Mouse (Mus musculus) intestine, embryonic 14.5 days (tissue): Measurements from ENCODE around the gene Snap91. TPM values are rescaled to one million over a fixed set of nuclear protein-coding genes. Genes with fewer than 3 reads are reported as not detected.

Experiments used
- ATAC-seq: fragments of 200-750 bp; cut with Nextera tagmentation; replicated peaks from 2 replicates; pipeline ENCODE4 v1.8.0; 2017; ENCODE audit warnings: low read depth, moderate number of reproducible peaks, moderate TSS enrichment, moderate library complexity; ENCODE audit not compliant: low FRiP score, low TSS enrichment
- DNase-seq: peaks from one replicate; pipeline ENCODE4 v3.0.0-alpha.2; 2018; ENCODE audit warnings: low spot score
- H3K27ac ChIP-seq: fragments of 300-500 bp; sonication (generic); 2 replicates; pipeline ENCODE4 v1.5.1; 2014; ENCODE audit warnings: low read depth, mild to moderate bottlenecking, control low read depth
- H3K27me3 ChIP-seq: fragments of 300-500 bp; sonication (generic); replicated peaks from 2 replicates; pipeline ENCODE4 v1.6.1; 2014; ENCODE audit warnings: low read length, control low read depth; ENCODE audit not compliant: control insufficient read depth, insufficient read depth
- H3K36me3 ChIP-seq: fragments of 300-500 bp; sonication (generic); 2 replicates; pipeline ENCODE4 v1.6.1; 2014; ENCODE audit warnings: low read length, control low read depth; ENCODE audit not compliant: control insufficient read depth, insufficient read depth
- H3K4me1 ChIP-seq: fragments of 300-500 bp; sonication (generic); replicated peaks from 2 replicates; pipeline ENCODE4 v1.6.1; 2014; ENCODE audit warnings: low read length, control low read depth, mixed read lengths; ENCODE audit not compliant: control insufficient read depth, insufficient read depth
- H3K4me2 ChIP-seq: fragments of 300-500 bp; sonication (generic); 2 replicates; pipeline ENCODE4 v1.6.1; 2014; ENCODE audit warnings: low read length
- H3K4me3 ChIP-seq: fragments of 300-500 bp; sonication (generic); 2 replicates; pipeline ENCODE4 v1.5.1; 2014; ENCODE audit warnings: low read depth, low read length, control low read depth, mixed read lengths
- H3K9ac ChIP-seq: fragments of 300-500 bp; sonication (generic); 2 replicates; pipeline ENCODE4 v1.6.1; 2014; ENCODE audit warnings: mild to moderate bottlenecking, low read length
- H3K9me3 ChIP-seq: fragments of 300-500 bp; sonication (generic); 2 replicates; pipeline ENCODE4 v1.6.1; 2016; ENCODE audit warnings: low read length, control low read depth; ENCODE audit not compliant: control insufficient read depth
- WGBS: fragments of 180-500 bp; shearing (Covaris S2); extraction: QIAGEN DNeasy Blood & Tissue Kit; methylation state at CpG from one replicate; pipeline ENCODE4 v1.1.7; 2014; 5-methylcytosine and 5-hydroxymethylcytosine counted together
- polyA plus RNA-seq: library from polyadenylated mRNA; unstranded; fragments of >200 nt; fragmentation: Nextera tagmentation; extraction: Ambion mirVana; gene quantifications from 2 replicates; pipeline ENCODE4 v1.2.1, GENCODE M21; 2014

Gene Snap91
- polyA plus RNA-seq, 1 experiment from 2014 or later, result 4.1 TPM

GRCm38 (mm10) chr9:86778212-86778611 is 102.2 kb downstream of the Snap91 start:
- DNase-seq, result no peak
- H3K27me3 ChIP-seq, result no peaks in the 10 kb centered on the region
- H3K4me2 ChIP-seq, result no peak overlapping the region
- H3K36me3 ChIP-seq, result no peaks in the 10 kb centered on the region
- H3K4me1 ChIP-seq, result no peaks in the 10 kb centered on the region
- no peak for ATAC-seq
- no peak overlapping the region for H3K9ac ChIP-seq
- no peaks in the 10 kb centered on the region for H3K9me3 ChIP-seq
- H3K4me3 ChIP-seq, result no peak overlapping the region
- WGBS, result 61% methylated on average over 4 of the region's 4 CpGs
- no peak overlapping the region for H3K27ac ChIP-seq

DNA sequence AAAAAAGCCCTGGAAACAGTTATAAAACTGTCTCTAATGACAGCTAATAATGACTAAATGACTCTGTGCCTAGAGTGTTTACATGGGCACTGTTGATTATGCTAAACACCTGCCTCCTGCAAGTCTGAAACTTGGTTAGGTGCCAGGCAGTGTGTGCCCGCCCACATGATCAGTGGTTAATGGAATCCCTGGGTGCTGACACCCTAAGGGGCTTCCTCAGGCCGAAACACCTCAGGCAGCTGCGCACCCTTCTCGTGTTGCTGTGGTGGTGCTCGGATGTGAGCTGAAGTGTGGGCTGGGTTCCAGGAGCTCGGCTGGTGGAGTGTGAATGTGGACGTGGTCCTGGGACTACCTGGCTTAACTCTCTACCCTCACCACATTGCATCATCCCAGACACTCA is 103.1 kb downstream of the Snap91 start:
- no peaks in the 10 kb centered on the region for H3K4me1 ChIP-seq
- ATAC-seq (0 out of 2 replicates have a peak, but pooled peaks have one; percentile 19), DNase-seq (peak; percentile 48)
- 39% methylated on average over 7 of the region's 7 CpGs for WGBS
- no peak overlapping the region for H3K27ac ChIP-seq
- no peak overlapping the region for H3K4me3 ChIP-seq
- H3K36me3 ChIP-seq, result no peaks in the 10 kb centered on the region
- no peak overlapping the region for H3K9ac ChIP-seq
- no peak overlapping the region for H3K4me2 ChIP-seq
- no peaks in the 10 kb centered on the region for H3K9me3 ChIP-seq
- no peaks in the 10 kb centered on the region for H3K27me3 ChIP-seq

DNA sequence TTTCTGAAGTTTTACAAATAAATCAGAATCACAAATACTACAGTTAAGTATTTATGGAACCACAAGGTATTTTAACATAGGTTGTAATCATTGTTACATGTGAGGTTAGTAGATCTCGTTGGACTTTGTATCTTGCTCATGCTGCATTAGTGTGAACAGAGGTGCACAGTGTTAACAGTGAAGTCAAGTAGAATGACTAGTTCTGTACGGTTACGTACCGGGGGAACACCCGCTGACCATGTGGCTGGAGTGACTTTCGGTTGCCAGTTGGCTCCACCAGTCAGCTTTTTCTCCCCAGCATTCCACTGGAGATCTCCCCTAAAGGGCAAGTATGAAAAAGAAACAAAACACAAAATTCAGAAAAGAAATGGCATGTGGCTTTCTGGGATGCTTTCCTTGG is 105.1 kb downstream of the Snap91 start:
- Histone ChIP-seq H3K36me3 (no peaks in the 10 kb centered on the region), H3K9ac (no peak overlapping the region), H3K4me1 (no peaks in the 10 kb centered on the region), H3K4me2 (no peak overlapping the region), H3K4me3 (no peak overlapping the region), H3K27me3 (no peaks in the 10 kb centered on the region), H3K9me3 (no peaks in the 10 kb centered on the region), H3K27ac (no peak overlapping the region)
- DNase-seq (no peak), ATAC-seq (no peak)
- WGBS, result 96% methylated on average over 6 of the region's 6 CpGs

DNA sequence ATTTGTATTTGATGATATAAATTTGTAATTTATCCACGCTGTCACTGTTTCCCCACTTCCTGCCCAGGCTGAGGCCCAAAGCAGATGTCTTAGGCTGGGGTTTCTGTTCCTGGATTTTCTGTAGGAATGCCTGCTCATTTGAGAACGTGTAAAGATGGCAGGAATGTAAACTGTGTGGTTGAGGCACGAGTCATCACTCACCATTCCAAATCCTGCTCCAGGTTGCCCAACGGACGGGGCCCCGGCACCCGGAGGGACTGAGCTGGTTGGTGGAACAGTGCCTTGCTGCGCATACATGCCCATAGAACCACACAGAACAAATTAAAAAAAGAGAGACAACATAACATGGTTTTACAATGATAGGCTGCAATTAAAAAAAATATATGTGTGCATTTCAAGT is 106.5 kb downstream of the Snap91 start:
- ATAC-seq (no peak), DNase-seq (peak; percentile 31)
- H3K27ac ChIP-seq, result no peak overlapping the region
- 62% methylated on average over 8 of the region's 8 CpGs for WGBS
- H3K4me3 ChIP-seq, result no peak overlapping the region
- H3K9ac ChIP-seq, result no peak overlapping the region
- H3K9me3 ChIP-seq, result no peaks in the 10 kb centered on the region
- no peaks in the 10 kb centered on the region for H3K36me3 ChIP-seq
- no peaks in the 10 kb centered on the region for H3K4me1 ChIP-seq
- no peaks in the 10 kb centered on the region for H3K27me3 ChIP-seq
- H3K4me2 ChIP-seq, result no peak overlapping the region

DNA sequence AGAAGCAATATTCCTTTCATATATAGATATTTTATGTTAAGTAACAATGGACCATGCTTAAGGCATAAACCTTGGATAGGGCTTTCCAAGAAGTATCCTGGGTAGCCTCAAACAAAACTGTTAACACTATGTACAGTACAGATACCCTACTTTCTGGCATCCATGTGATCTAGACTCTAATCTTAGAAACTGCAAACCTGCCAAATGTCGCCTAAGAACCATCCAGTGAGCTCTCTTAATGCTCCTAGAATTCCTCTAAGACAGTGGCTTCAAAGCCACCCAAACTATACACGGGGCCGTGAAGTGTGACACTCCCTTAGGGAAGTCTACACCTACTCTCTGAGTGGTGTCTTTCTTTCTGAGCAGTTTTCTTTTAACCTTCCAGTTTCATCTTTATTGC is 107.6 kb downstream of the Snap91 start:
- 76% methylated on average over 3 of the region's 3 CpGs for WGBS
- Histone ChIP-seq H3K4me1 (no peaks in the 10 kb centered on the region), H3K9ac (no peak overlapping the region), H3K27me3 (no peaks in the 10 kb centered on the region), H3K27ac (no peak overlapping the region), H3K9me3 (no peaks in the 10 kb centered on the region), H3K36me3 (no peaks in the 10 kb centered on the region), H3K4me2 (no peak overlapping the region), H3K4me3 (no peak overlapping the region)
- DNase-seq (no peak), ATAC-seq (no peak)

GRCm38 (mm10) chr9:86766991-86767390 is 113.5 kb downstream of the Snap91 start:
- DNase-seq, result no peak

DNA sequence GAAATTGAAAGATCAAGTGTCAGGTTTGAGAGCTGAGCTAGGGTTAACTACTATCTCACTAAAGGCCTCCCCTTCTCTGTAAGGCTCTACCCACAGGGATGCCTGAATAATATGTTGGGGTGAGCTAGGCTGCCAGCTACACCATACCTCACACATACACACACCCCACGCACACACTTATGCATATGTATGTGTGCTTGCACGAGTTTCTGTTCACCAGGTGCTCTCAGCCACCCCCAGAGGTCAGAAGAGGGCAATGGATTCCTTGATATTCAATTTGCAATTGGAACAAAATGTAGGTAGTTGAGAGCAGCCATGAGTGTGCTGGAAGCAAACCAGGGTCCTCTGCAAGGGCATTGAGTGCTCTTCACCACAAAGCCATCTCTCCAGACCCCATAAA is 116.5 kb downstream of the Snap91 start:
- Histone ChIP-seq H3K36me3 (no peaks in the 10 kb centered on the region), H3K27me3 (no peaks in the 10 kb centered on the region), H3K9me3 (no peaks in the 10 kb centered on the region), H3K4me3 (no peak overlapping the region), H3K4me1 (no peaks in the 10 kb centered on the region), H3K27ac (no peak overlapping the region), H3K9ac (no peak overlapping the region), H3K4me2 (no peak overlapping the region)
- WGBS, result 72% methylated on average over 2 of the region's 2 CpGs
- DNase-seq (peak; percentile 23), ATAC-seq (no peak)

More at GRCm38 (mm10) chr9:86766991-86767390, 113.5 kb downstream of the Snap91 start:
- WGBS, result 49% methylated on average over 10 of the region's 10 CpGs
- Histone ChIP-seq H3K27ac (no peak overlapping the region), H3K4me2 (no peak overlapping the region), H3K4me1 (no peaks in the 10 kb centered on the region), H3K9me3 (no peaks in the 10 kb centered on the region), H3K4me3 (no peak overlapping the region), H3K27me3 (no peaks in the 10 kb centered on the region), H3K36me3 (no peaks in the 10 kb centered on the region), H3K9ac (no peak overlapping the region)
- ATAC-seq, result no peak

DNA sequence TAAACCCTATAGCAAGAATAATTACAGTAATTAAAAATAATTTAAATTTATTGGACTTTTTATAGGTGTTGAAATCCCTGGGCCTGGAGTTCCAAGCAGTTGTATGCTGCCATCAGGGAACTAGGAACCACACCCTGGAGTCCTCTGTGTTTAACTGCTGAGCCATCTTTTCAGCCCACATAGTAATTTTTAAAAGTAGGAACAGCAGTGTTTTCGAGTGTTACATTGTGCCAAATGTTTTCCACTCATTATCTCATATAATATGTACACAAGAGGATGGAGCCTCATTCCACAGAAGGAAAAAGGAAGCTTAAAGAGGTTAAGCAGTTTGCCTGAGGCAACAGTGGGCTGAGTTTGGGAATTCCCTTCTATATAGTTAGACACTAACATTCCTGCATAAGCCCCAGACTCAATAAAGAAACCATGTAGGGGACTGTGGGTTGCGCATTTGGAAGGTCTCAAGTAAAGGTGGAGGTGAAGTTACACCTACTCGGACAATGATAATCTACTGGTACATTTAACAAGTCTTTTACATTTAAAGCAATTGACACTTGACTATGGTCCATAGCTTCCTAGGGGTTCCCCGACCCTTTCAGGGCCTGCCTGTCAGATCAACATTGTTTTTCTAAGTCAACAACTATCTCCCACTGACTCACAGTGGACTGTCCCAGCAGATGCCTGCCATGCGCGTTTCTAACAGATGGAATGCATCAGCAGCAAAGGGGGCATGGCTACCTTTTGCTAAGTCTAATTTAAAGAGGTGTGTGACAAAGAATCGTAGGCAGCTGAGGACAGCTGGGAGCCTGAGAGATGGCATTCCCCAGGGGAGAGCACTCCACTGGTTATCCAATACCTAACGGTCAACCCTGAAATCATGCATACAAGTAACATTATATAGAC is 117.7 kb downstream of the Snap91 start:
- Histone ChIP-seq H3K9me3 (no peaks in the 10 kb centered on the region), H3K27ac (no peak overlapping the region), H3K9ac (no peak overlapping the region), H3K4me2 (no peak overlapping the region), H3K4me3 (no peak overlapping the region), H3K27me3 (no peaks in the 10 kb centered on the region), H3K36me3 (no peaks in the 10 kb centered on the region), H3K4me1 (no peaks in the 10 kb centered on the region)
- ATAC-seq (no peak), DNase-seq (peak; percentile 47)
- WGBS, result 52% methylated on average over 8 of the region's 8 CpGs
